Mouse (Mus musculus) mouse trophoblast stem cell (cell line): ENCODE data around the gene Myoz2.

ENCODE experiments used
- in situ Hi-C, 2 experiments: fragments of 300-500 bp; cut with MseI, MboI; formaldehyde crosslinking; loops; 2 replicates in 1 of 2; 3 replicates in 1 of 2; pipeline ENCODE4 v1.15.1; 2025

Gene Myoz2

GRCm38 (mm10) chr3:123034752-123035151, at the start of gene Myoz2:
Myoz2 (minus strand) TSS chr3:123035015.
- in situ Hi-C loops = no loop called here

- in situ Hi-C loops = no loop called here
These were observed 46.9 kb upstream of the Myoz2 start for GRCm38 (mm10) chr3:123081665-123082064.

GRCm38 (mm10) chr3:123080943-123081342, 46.1 kb upstream of the Myoz2 start:
- in situ Hi-C loops = no loop called here

GRCm38 (mm10) chr3:123080017-123080725, 45.4 kb upstream of the Myoz2 start:
- in situ Hi-C loops = no loop called here

GRCm38 (mm10) chr3:123075759-123076158, 40.9 kb upstream of the Myoz2 start:
- in situ Hi-C loops = no loop called here

GRCm38 (mm10) chr3:123075034-123075433, 40.2 kb upstream of the Myoz2 start:
- in situ Hi-C loops = no loop called here

GRCm38 (mm10) chr3:123073351-123073750, 38.5 kb upstream of the Myoz2 start:
- in situ Hi-C loops = no loop called here

GRCm38 (mm10) chr3:123072472-123072871, 37.7 kb upstream of the Myoz2 start:
- in situ Hi-C loops = no loop called here

- in situ Hi-C loops = no loop called here
These were observed 36.2 kb upstream of the Myoz2 start for GRCm38 (mm10) chr3:123070996-123071395.

GRCm38 (mm10) chr3:123066836-123067235, 32.0 kb upstream of the Myoz2 start:
- in situ Hi-C loops = no loop called here

- in situ Hi-C loops = no loop called here
These were observed 30.7 kb upstream of the Myoz2 start for GRCm38 (mm10) chr3:123065466-123065865.

- in situ Hi-C loops = no loop called here
These were observed 29.4 kb upstream of the Myoz2 start for GRCm38 (mm10) chr3:123064186-123064585.

GRCm38 (mm10) chr3:123061931-123062330, 27.1 kb upstream of the Myoz2 start:
- in situ Hi-C loops = no loop called here

GRCm38 (mm10) chr3:123058832-123059231, 24.0 kb upstream of the Myoz2 start:
- in situ Hi-C loops = no loop called here

- in situ Hi-C loops = no loop called here
These were observed 19.4 kb upstream of the Myoz2 start for GRCm38 (mm10) chr3:123054178-123054577.

GRCm38 (mm10) chr3:123053192-123053938, 18.6 kb upstream of the Myoz2 start:
- in situ Hi-C loops = no loop called here

- in situ Hi-C loops = no loop called here
These were observed 7.5 kb upstream of the Myoz2 start for GRCm38 (mm10) chr3:123042308-123042707.

- in situ Hi-C loops = no loop called here
These were observed 1.0 kb downstream of the Myoz2 start for GRCm38 (mm10) chr3:123033804-123034203.

- in situ Hi-C loops = no loop called here
These were observed 9.2 kb downstream of the Myoz2 start for GRCm38 (mm10) chr3:123025634-123026033.

GRCm38 (mm10) chr3:123024496-123025234, 10.2 kb downstream of the Myoz2 start:
- in situ Hi-C loops = no loop called here

- in situ Hi-C loops = no loop called here
These were observed 16.0 kb downstream of the Myoz2 start for GRCm38 (mm10) chr3:123018792-123019191.

GRCm38 (mm10) chr3:123013476-123013875, 21.3 kb downstream of the Myoz2 start:
- in situ Hi-C loops = no loop called here
